Mouse (Mus musculus) liver, embryonic 15.5 days (tissue): ENCODE measurements around the gene Irs3. TPM values are rescaled to one million over a fixed set of nuclear protein-coding genes. Genes with fewer than 3 reads are reported as not detected.

Experiments used
- ATAC-seq: fragments of 200-750 bp; cut with Nextera tagmentation; 2 replicates; pipeline ENCODE4 v1.8.0; 2017; ENCODE audit warnings: moderate number of reproducible peaks, mild to moderate bottlenecking, moderate library complexity; ENCODE audit not compliant: insufficient read depth
- H3K27ac ChIP-seq: fragments of 300-500 bp; sonication (generic); replicated peaks from 2 replicates; pipeline ENCODE4 v1.5.1; 2015; ENCODE audit warnings: mild to moderate bottlenecking, inconsistent platforms
- H3K27me3 ChIP-seq: fragments of 300-500 bp; sonication (generic); 2 replicates; pipeline ENCODE4 v1.6.1; 2015; ENCODE audit warnings: mild to moderate bottlenecking, inconsistent platforms
- H3K36me3 ChIP-seq: fragments of 300-500 bp; sonication (generic); replicated peaks from 2 replicates; pipeline ENCODE4 v1.6.1; 2015; ENCODE audit warnings: moderate library complexity, mild to moderate bottlenecking, inconsistent platforms
- H3K4me1 ChIP-seq: fragments of 300-500 bp; sonication (generic); replicated peaks from 2 replicates; pipeline ENCODE4 v1.6.1; 2015; ENCODE audit warnings: inconsistent platforms
- H3K4me2 ChIP-seq: fragments of 300-500 bp; sonication (generic); 2 replicates; pipeline ENCODE4 v1.6.1; 2015; ENCODE audit warnings: moderate library complexity, mild to moderate bottlenecking, inconsistent platforms
- H3K4me3 ChIP-seq: fragments of 300-500 bp; sonication (generic); replicated peaks from 2 replicates; pipeline ENCODE4 v1.5.1; 2015; ENCODE audit warnings: mild to moderate bottlenecking, inconsistent platforms
- H3K9ac ChIP-seq: fragments of 300-500 bp; sonication (generic); 2 replicates; pipeline ENCODE4 v1.6.1; 2015; ENCODE audit warnings: moderate library complexity, mild to moderate bottlenecking, inconsistent platforms
- H3K9me3 ChIP-seq: fragments of 300-500 bp; sonication (generic); replicated peaks from 2 replicates; pipeline ENCODE4 v1.6.1; 2016; ENCODE audit warnings: inconsistent platforms
- WGBS: fragments of 180-500 bp; shearing (Covaris S2); methylation state at CpG from one replicate; pipeline ENCODE4 v1.1.7; 2015; ENCODE audit warnings: mixed read lengths; ENCODE audit not compliant: insufficient replicate concordance; 5-methylcytosine and 5-hydroxymethylcytosine counted together
- polyA plus RNA-seq: library from polyadenylated mRNA; unstranded; fragments of >200 nt; fragmentation: Nextera tagmentation; extraction: Ambion mirVana; gene quantifications from 2 replicates; pipeline ENCODE4 v1.2.1, GENCODE M21; 2015

Gene Irs3
- polyA plus RNA-seq, 1 experiment from 2014 or later, result 0.07 TPM

DNA sequence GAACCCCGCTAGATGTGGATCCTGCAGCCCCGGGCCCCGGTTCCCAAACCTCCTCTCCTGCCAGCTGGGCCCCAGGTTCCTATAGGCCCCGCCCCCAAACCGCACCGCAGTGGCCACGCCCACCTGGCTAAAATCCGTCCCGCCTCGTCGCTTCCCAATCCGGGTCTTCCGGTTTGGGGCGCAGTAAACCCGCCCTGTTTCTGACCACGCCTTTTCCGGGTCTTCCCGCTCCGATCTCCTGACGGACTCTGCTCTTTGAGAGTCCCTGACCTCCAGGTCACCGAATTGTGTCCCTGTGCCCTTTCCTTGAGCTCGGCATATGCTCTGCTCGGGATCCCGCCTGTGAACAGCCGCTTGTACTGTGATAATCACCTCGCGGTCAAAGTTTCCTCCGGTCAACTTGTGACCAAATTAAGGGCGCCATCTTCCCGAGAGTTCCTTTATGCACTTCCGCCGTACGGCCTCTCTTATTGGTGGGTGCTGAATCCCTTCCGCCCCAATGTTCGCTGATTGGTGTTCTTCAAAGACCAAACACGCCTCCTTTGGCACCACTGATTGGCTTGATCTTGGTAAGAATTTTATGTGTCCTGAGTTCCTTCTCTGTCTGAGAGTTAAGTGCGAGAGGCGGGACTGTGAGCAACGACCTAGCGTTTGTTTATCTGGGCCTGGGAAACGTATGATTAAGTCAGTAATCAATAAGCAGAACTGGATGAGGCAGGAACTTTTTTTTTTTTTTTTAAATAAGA is 44.7 kb downstream of the Irs3 start, which contains the start of gene Mospd3:
TSS of gene Mospd3 (minus strand) at position 440 of the 746 bp plus-strand sequence.
- H3K4me1 ChIP-seq, result peaks cover 78% of the 10 kb centered on the region
- no peaks in the 10 kb centered on the region for H3K9me3 ChIP-seq
- no peaks in the 10 kb centered on the region for H3K27me3 ChIP-seq
- peaks cover 5% of the 10 kb centered on the region; the same call in 1 of the 2 replicates for H3K36me3 ChIP-seq
- H3K9ac ChIP-seq, result peak within 1 kb of the TSS; percentile 84
- H3K4me2 ChIP-seq, result peak within 1 kb of the TSS; percentile 97
- under 1% methylated on average over 41 of the region's 41 CpGs for WGBS
- H3K4me3 ChIP-seq, result peak within 1 kb of the TSS; percentile 65
- ATAC-seq, result peak; percentile 95
- H3K27ac ChIP-seq, result peak within 1 kb of the TSS; percentile 89

DNA sequence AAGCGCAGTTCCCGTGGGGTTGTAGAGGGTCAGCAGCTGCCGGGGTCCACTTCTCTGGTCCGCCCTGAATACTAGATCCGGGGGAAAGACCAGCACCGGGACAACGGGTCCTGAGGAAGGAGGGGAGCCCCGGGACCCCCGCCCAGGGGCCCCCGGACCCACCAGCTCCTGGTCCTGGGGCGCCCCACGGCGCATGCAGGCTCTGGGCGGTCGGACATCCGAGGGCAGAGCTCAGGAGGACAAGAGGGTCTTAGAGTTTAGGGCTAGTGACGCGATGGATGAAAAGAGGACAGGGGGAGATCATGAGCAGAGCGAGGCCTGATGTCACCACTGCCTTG is 45.3 kb downstream of the Irs3 start:
- Histone ChIP-seq H3K4me2 (peak overlapping the region; percentile 97), H3K9ac (peak overlapping the region; percentile 84), H3K9me3 (no peaks in the 10 kb centered on the region), H3K36me3 (peaks cover 5% of the 10 kb centered on the region; the same call in 1 of the 2 replicates), H3K4me3 (peak overlapping the region; percentile 65), H3K27me3 (no peaks in the 10 kb centered on the region), H3K27ac (peak overlapping the region; percentile 89), H3K4me1 (peaks cover 74% of the 10 kb centered on the region)
- peak; percentile 35 for ATAC-seq
- 1% methylated on average over 19 of the region's 19 CpGs for WGBS

- 26% methylated on average over 9 of the region's 9 CpGs for WGBS
- H3K27ac ChIP-seq, result peak overlapping the region; percentile 89
These were observed 45.9 kb downstream of the Irs3 start for GRCm38 (mm10) chr5:137599600-137599999.

DNA sequence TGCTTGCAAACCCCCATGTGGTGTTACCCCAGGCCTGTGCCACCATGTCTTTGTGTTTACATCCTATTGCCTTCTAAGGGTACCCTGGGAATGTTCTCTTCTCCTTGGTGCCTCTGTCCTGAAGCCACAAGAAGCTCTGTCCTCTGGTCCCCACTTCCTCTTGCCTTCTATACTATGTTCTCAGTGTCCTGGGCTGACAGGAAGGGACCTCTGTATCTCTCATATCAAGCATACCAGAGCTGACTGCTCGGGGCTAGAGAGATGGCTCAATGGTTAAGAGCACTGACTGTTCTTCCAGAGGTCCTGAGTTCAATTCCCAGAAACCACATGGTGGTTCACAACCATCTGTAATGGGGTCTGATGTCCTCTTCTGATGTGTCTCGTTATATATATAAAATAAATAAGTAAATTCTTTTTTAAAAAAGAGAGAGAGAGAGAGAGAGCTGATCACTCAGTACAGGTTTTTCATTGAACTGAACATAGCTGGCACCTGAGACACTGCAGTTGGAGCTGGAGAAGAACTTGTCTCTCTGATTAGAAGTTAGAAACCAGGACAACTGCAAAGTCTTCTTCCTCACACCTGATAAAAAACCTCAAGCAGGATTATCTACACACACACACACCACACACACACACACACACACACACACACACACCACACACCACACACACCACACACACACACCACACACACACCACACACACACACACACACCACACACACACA is 47.3 kb downstream of the Irs3 start:
- Histone ChIP-seq H3K27ac (peak overlapping the region; percentile 65), H3K9ac (no peak overlapping the region), H3K36me3 (peaks cover 5% of the 10 kb centered on the region; the same call in 1 of the 2 replicates), H3K4me3 (no peak overlapping the region), H3K4me2 (no peak overlapping the region), H3K9me3 (no peaks in the 10 kb centered on the region), H3K27me3 (no peaks in the 10 kb centered on the region), H3K4me1 (peaks cover 55% of the 10 kb centered on the region)
- ATAC-seq, result no peak
- WGBS, result 30% methylated on average over 2 of the region's 2 CpGs

More at GRCm38 (mm10) chr5:137599600-137599999, 45.9 kb downstream of the Irs3 start:
- peaks cover 67% of the 10 kb centered on the region for H3K4me1 ChIP-seq
- peak overlapping the region; percentile 97 for H3K4me2 ChIP-seq
- H3K36me3 ChIP-seq, result peaks cover 5% of the 10 kb centered on the region; the same call in 1 of the 2 replicates
- H3K27me3 ChIP-seq, result no peaks in the 10 kb centered on the region
- peak overlapping the region; percentile 65 for H3K4me3 ChIP-seq
- H3K9ac ChIP-seq, result peak overlapping the region; percentile 84
- ATAC-seq, result no peak
- H3K9me3 ChIP-seq, result no peaks in the 10 kb centered on the region

- Histone ChIP-seq H3K27me3 (no peaks in the 10 kb centered on the region), H3K4me2 (no peak overlapping the region), H3K36me3 (peaks cover 5% of the 10 kb centered on the region; the same call in 1 of the 2 replicates), H3K4me1 (peaks cover 49% of the 10 kb centered on the region), H3K9ac (no peak overlapping the region), H3K4me3 (no peak overlapping the region), H3K9me3 (no peaks in the 10 kb centered on the region), H3K27ac (peak overlapping the region; percentile 65)
- WGBS, result 69% methylated on average over 6 of the region's 6 CpGs
- no peak for ATAC-seq
These were observed 47.9 kb downstream of the Irs3 start for GRCm38 (mm10) chr5:137597625-137598024.

GRCm38 (mm10) chr5:137596601-137597261 is 48.8 kb downstream of the Irs3 start:
- WGBS, result 26% methylated on average over 30 of the region's 30 CpGs
- H3K4me1 ChIP-seq, result peaks cover 43% of the 10 kb centered on the region
- peak overlapping the region; percentile 65 for H3K27ac ChIP-seq
- ATAC-seq, result no peak
- H3K36me3 ChIP-seq, result peaks cover 5% of the 10 kb centered on the region; the same call in 1 of the 2 replicates
- H3K4me2 ChIP-seq, result peak overlapping the region; percentile 56
- no peak overlapping the region for H3K9ac ChIP-seq
- H3K27me3 ChIP-seq, result no peaks in the 10 kb centered on the region
- peak overlapping the region; percentile 29 for H3K4me3 ChIP-seq
- H3K9me3 ChIP-seq, result no peaks in the 10 kb centered on the region

- H3K4me2 ChIP-seq, result no peak overlapping the region
- H3K27ac ChIP-seq, result 0 out of 2 replicates have a peak overlapping the region, but pooled peaks have one; percentile 29
- 83% methylated on average over 7 of the region's 7 CpGs for WGBS
- no peak overlapping the region for H3K9ac ChIP-seq
- peaks cover 43% of the 10 kb centered on the region for H3K4me1 ChIP-seq
- ATAC-seq, result no peak
- no peak overlapping the region for H3K4me3 ChIP-seq
- H3K36me3 ChIP-seq, result peaks cover 5% of the 10 kb centered on the region; the same call in 1 of the 2 replicates
- no peaks in the 10 kb centered on the region for H3K27me3 ChIP-seq
- no peaks in the 10 kb centered on the region for H3K9me3 ChIP-seq
These were observed 49.6 kb downstream of the Irs3 start for GRCm38 (mm10) chr5:137595921-137596320.

Other genes starting within 250 kb of the Irs3 start
- gene Zan, start 168.7 kb downstream of the Irs3 start, polyA plus RNA-seq, result 0.07 and 0.25 TPM in 2 replicates
- gene Pop7, start 143.2 kb downstream of the Irs3 start, polyA plus RNA-seq, result 29.4 and 33.4 TPM in 2 replicates
- 3.2 and 3.8 TPM in 2 replicates for gene Gigyf1, start 127.2 kb downstream of the Irs3 start, polyA plus RNA-seq
- 0.68 and 1.0 TPM in 2 replicates for gene Epo, start 112.5 kb downstream of the Irs3 start, polyA plus RNA-seq
- gene Gnb2, start 112.2 kb downstream of the Irs3 start, polyA plus RNA-seq, result 150 and 161 TPM in 2 replicates
- gene Actl6b, start 92.2 kb downstream of the Irs3 start, polyA plus RNA-seq, result 0.07 TPM in 2 replicates
- 55.1 and 65.5 TPM in 2 replicates for gene Tfr2, start 75.9 kb downstream of the Irs3 start, polyA plus RNA-seq
- 29.7 and 31.7 TPM in 2 replicates for gene Mospd3, start 44.7 kb downstream of the Irs3 start, polyA plus RNA-seq
- gene Pcolce, start 31.9 kb downstream of the Irs3 start, polyA plus RNA-seq, result 16.6 and 17.4 TPM in 2 replicates
- not detected in 2 replicates for gene Fbxo24, start 16.7 kb downstream of the Irs3 start, polyA plus RNA-seq
- gene Lrch4, start 16.6 kb downstream of the Irs3 start, polyA plus RNA-seq, result 25.7 and 26.4 TPM in 2 replicates
- gene Gm20605, start 16.5 kb downstream of the Irs3 start, polyA plus RNA-seq, result 6.0 and 7.8 TPM in 2 replicates
- gene Sap25, start 4.4 kb downstream of the Irs3 start, polyA plus RNA-seq, result 3.6 and 4.6 TPM in 2 replicates
- gene Agfg2, start 39.0 kb upstream of the Irs3 start, polyA plus RNA-seq, result 35.3 and 35.6 TPM in 2 replicates
- gene Nyap1, start 95.9 kb upstream of the Irs3 start, polyA plus RNA-seq, result 0.21 and 0.39 TPM in 2 replicates
- gene Tsc22d4, start 100.0 kb upstream of the Irs3 start, polyA plus RNA-seq, result 68.8 and 75.1 TPM in 2 replicates
- gene Ppp1r35, start 133.1 kb upstream of the Irs3 start, polyA plus RNA-seq, result 21.0 and 21.3 TPM in 2 replicates
- 4.0 and 5.0 TPM in 2 replicates for gene Mepce, start 141.9 kb upstream of the Irs3 start, polyA plus RNA-seq
- gene Zcwpw1, start 142.1 kb upstream of the Irs3 start, polyA plus RNA-seq, result 3.2 and 3.3 TPM in 2 replicates
- gene Pilra, start 190.6 kb upstream of the Irs3 start, polyA plus RNA-seq, result 4.0 and 4.7 TPM in 2 replicates
- gene Pilrb1, start 212.4 kb upstream of the Irs3 start, polyA plus RNA-seq, result 4.9 and 5.7 TPM in 2 replicates
- gene Pilrb2, start 226.1 kb upstream of the Irs3 start, polyA plus RNA-seq, result 5.2 and 6.4 TPM in 2 replicates